Mouse (Mus musculus): ENCODE results near the gene Kifc5b. TPM values are rescaled to one million over a fixed set of nuclear protein-coding genes. Genes with fewer than 3 reads are reported as not detected.
A peak's percentile ranks its signal among the peaks of the same experiment; 100 is the strongest.
"Not testable (repeated sequence)": the region's sequence is repeated elsewhere in the genome, so short reads cannot be mapped to it uniquely, and the experiment has no call there.

Gene Kifc5b
- polyA plus RNA-seq, 1 experiment from 2014 or later: 2.3 TPM

- H3K27ac ChIP-seq (replicated peaks); H3K27me3 ChIP-seq (replicated peaks); H3K4me2 ChIP-seq; H3K36me3 ChIP-seq; H3K9me3 ChIP-seq (replicated peaks); H3K9ac ChIP-seq (replicated peaks); ATAC-seq (ENCODE audit: low FRiP score); H3K4me1 ChIP-seq; H3K4me3 ChIP-seq (replicated peaks): not testable (repeated sequence)
- 96% methylated on average over 5 of the region's 6 CpGs for WGBS
Observed at GRCm38 (mm10) chr17:26922368-26922767, 5.5 kb downstream of the Kifc5b start.

GRCm38 (mm10) chr17:26925414-26925813, 8.5 kb downstream of the Kifc5b start:
- not testable (repeated sequence) for H3K9me3 ChIP-seq (replicated peaks); ATAC-seq (ENCODE audit: low FRiP score); H3K27ac ChIP-seq (replicated peaks); H3K4me2 ChIP-seq; H3K36me3 ChIP-seq; H3K27me3 ChIP-seq (replicated peaks); H3K4me1 ChIP-seq; H3K4me3 ChIP-seq (replicated peaks); H3K9ac ChIP-seq (replicated peaks)
- 97% methylated on average over 9 of the region's 9 CpGs for WGBS

- peaks cover 29% of the 10 kb centered on the region for H3K4me1 ChIP-seq
- H3K36me3 ChIP-seq: peaks cover 21% of the 10 kb centered on the region
- ATAC-seq (ENCODE audit: low FRiP score); H3K9me3 ChIP-seq (replicated peaks); H3K4me3 ChIP-seq (replicated peaks); H3K4me2 ChIP-seq; H3K27me3 ChIP-seq (replicated peaks); H3K9ac ChIP-seq (replicated peaks): not testable (repeated sequence)
- WGBS: 66% methylated on average over 7 of the region's 7 CpGs
- peak overlapping the region; percentile 92; the same call in 1 of the 2 replicates for H3K27ac ChIP-seq (replicated peaks)
Observed at GRCm38 (mm10) chr17:26931795-26932194, 14.9 kb downstream of the Kifc5b start.

- ATAC-seq (ENCODE audit: low FRiP score): peak; percentile 87
- H3K9me3 ChIP-seq (replicated peaks): no peaks in the 10 kb centered on the region
- WGBS: under 1% methylated on average over 42 of the region's 43 CpGs
Observed at GRCm38 (mm10) chr17:26932839-26933398, 16.0 kb downstream of the Kifc5b start, which contains the start of gene Phf1. TSS of gene Phf1 (plus strand) at chr17:26933052.

GRCm38 (mm10) chr17:26933419-26933818, 16.5 kb downstream of the Kifc5b start:
- Histone ChIP-seq H3K9ac (replicated peaks) (peak overlapping the region; percentile 84), H3K9me3 (replicated peaks) (no peaks in the 10 kb centered on the region), H3K4me2 (peak overlapping the region; percentile 69), H3K36me3 (peaks cover 25% of the 10 kb centered on the region), H3K27me3 (replicated peaks) (no peaks in the 10 kb centered on the region), H3K4me3 (replicated peaks) (peak overlapping the region; percentile 60), H3K27ac (replicated peaks) (peak overlapping the region; percentile 92), H3K4me1 (peaks cover 42% of the 10 kb centered on the region)
- 10% methylated on average over 13 of the region's 13 CpGs for WGBS
- peak; percentile 34 for ATAC-seq (ENCODE audit: low FRiP score)

More at GRCm38 (mm10) chr17:26932839-26933398, 16.0 kb downstream of the Kifc5b start, which contains the start of gene Phf1:
- Histone ChIP-seq H3K4me2 (peak within 1 kb of the TSS; percentile 69), H3K27me3 (replicated peaks) (no peaks in the 10 kb centered on the region), H3K4me1 (peaks cover 37% of the 10 kb centered on the region), H3K9ac (replicated peaks) (peak within 1 kb of the TSS; percentile 84), H3K36me3 (peaks cover 25% of the 10 kb centered on the region), H3K4me3 (replicated peaks) (peak within 1 kb of the TSS; percentile 60), H3K27ac (replicated peaks) (peak within 1 kb of the TSS; percentile 92)

GRCm38 (mm10) chr17:26933885-26934827, 17.3 kb downstream of the Kifc5b start:
- H3K9me3 ChIP-seq (replicated peaks): no peaks in the 10 kb centered on the region
- no peak overlapping the region for H3K27ac ChIP-seq (replicated peaks)
- no peak for ATAC-seq (ENCODE audit: low FRiP score)
- peak overlapping the region; percentile 84 for H3K9ac ChIP-seq (replicated peaks)
- peaks cover 49% of the 10 kb centered on the region for H3K4me1 ChIP-seq
- peak overlapping the region; percentile 69 for H3K4me2 ChIP-seq
- 82% methylated on average over 16 of the region's 16 CpGs for WGBS
- peaks cover 23% of the 10 kb centered on the region for H3K36me3 ChIP-seq
- peak overlapping the region; percentile 60 for H3K4me3 ChIP-seq (replicated peaks)
- H3K27me3 ChIP-seq (replicated peaks): no peaks in the 10 kb centered on the region

GRCm38 (mm10) chr17:26935027-26935426, 18.1 kb downstream of the Kifc5b start:
- H3K9ac ChIP-seq (replicated peaks): 0 out of 2 replicates have a peak overlapping the region, but pooled peaks have one; percentile 84
- no peak overlapping the region for H3K27ac ChIP-seq (replicated peaks)
- H3K27me3 ChIP-seq (replicated peaks): no peaks in the 10 kb centered on the region
- no peak overlapping the region for H3K4me2 ChIP-seq
- WGBS: 88% methylated on average over 9 of the region's 9 CpGs
- no peak for ATAC-seq (ENCODE audit: low FRiP score)
- no peak overlapping the region for H3K4me3 ChIP-seq (replicated peaks)
- H3K4me1 ChIP-seq: peaks cover 52% of the 10 kb centered on the region
- H3K9me3 ChIP-seq (replicated peaks): no peaks in the 10 kb centered on the region
- peaks cover 22% of the 10 kb centered on the region for H3K36me3 ChIP-seq

GRCm38 (mm10) chr17:26936453-26936852, 19.6 kb downstream of the Kifc5b start:
- Histone ChIP-seq H3K27me3 (replicated peaks) (no peaks in the 10 kb centered on the region), H3K9ac (replicated peaks) (no peak overlapping the region), H3K9me3 (replicated peaks) (no peaks in the 10 kb centered on the region), H3K36me3 (peaks cover 22% of the 10 kb centered on the region), H3K27ac (replicated peaks) (no peak overlapping the region), H3K4me2 (no peak overlapping the region), H3K4me3 (replicated peaks) (no peak overlapping the region), H3K4me1 (peaks cover 62% of the 10 kb centered on the region)
- WGBS: 91% methylated on average over 12 of the region's 12 CpGs
- ATAC-seq (ENCODE audit: low FRiP score): no peak

- H3K4me1 ChIP-seq: peaks cover 65% of the 10 kb centered on the region
- no peak for ATAC-seq (ENCODE audit: low FRiP score)
- H3K27ac ChIP-seq (replicated peaks): no peak overlapping the region
- H3K9ac ChIP-seq (replicated peaks): no peak overlapping the region
- H3K4me3 ChIP-seq (replicated peaks): no peak overlapping the region
- peaks cover 22% of the 10 kb centered on the region for H3K36me3 ChIP-seq
- H3K27me3 ChIP-seq (replicated peaks): no peaks in the 10 kb centered on the region
- no peak overlapping the region for H3K4me2 ChIP-seq
- H3K9me3 ChIP-seq (replicated peaks): no peaks in the 10 kb centered on the region
- WGBS: 88% methylated on average over 15 of the region's 15 CpGs
Observed at GRCm38 (mm10) chr17:26936921-26937695, 20.2 kb downstream of the Kifc5b start.

- Histone ChIP-seq H3K4me3 (replicated peaks) (peak overlapping the region; percentile 65), H3K4me1 (peaks cover 68% of the 10 kb centered on the region), H3K36me3 (peaks cover 22% of the 10 kb centered on the region), H3K27ac (replicated peaks) (peak overlapping the region; percentile 95; the same call in 1 of the 2 replicates), H3K9me3 (replicated peaks) (no peaks in the 10 kb centered on the region), H3K27me3 (replicated peaks) (no peaks in the 10 kb centered on the region), H3K9ac (replicated peaks) (peak overlapping the region; percentile 57), H3K4me2 (peak overlapping the region; percentile 97)
- WGBS: 65% methylated on average over 16 of the region's 16 CpGs
- no peak for ATAC-seq (ENCODE audit: low FRiP score)
Observed at GRCm38 (mm10) chr17:26937883-26938695, 21.2 kb downstream of the Kifc5b start.

Data from neural tube, embryonic 15.5 days (tissue).